Mouse (Mus musculus) adrenal gland, adult 2 months (tissue): Measurements from ENCODE around the gene Cald1. TPM values are rescaled to one million over a fixed set of nuclear protein-coding genes. Genes with fewer than 3 reads are reported as not detected.

Experiments
- DNase-seq: peaks from one replicate; pipeline ENCODE4 v3.0.0; 2021
- polyA plus RNA-seq: library from polyadenylated mRNA; depleted of rRNA; stranded (reverse); fragments of >200 nt; gene quantifications from 2 replicates; pipeline ENCODE4 v1.2.3, GENCODE M21; 2012
- total RNA-seq, 2 experiments: library from RNA; stranded (reverse); gene quantifications; 2 replicates each; pipeline ENCODE4 v1.2.3; 2021

Gene Cald1
- total and polyA plus RNA-seq, 3 experiments, result 5.6 to 89.0 (median 82.4) TPM

DNA sequence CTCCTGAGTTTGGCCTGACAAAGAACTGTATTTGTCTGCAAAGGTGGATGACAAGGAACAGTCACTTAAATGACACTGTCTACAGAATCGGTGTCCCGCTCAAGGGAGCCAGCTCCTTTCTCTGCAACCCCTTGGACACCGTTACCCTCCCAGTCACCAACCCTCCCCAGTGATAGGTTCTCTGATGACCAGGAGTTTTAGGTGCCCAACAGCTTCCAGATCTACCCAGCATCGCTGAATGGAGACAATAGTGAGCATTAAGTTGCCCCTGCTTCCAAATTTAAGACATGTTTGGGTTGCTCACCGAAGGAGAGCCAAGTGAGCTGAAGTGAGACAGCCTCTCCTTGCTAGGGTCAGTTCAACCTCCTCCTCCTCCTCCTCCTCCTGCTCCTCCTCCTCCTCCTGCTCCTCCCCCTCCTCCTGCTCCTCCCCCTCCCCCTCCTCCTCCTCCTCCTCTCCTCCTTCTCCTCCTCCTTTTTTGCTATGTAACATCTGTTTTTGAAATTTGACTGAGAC lies 70.5 kb downstream of the Cald1 start:
- no peak for DNase-seq

DNA sequence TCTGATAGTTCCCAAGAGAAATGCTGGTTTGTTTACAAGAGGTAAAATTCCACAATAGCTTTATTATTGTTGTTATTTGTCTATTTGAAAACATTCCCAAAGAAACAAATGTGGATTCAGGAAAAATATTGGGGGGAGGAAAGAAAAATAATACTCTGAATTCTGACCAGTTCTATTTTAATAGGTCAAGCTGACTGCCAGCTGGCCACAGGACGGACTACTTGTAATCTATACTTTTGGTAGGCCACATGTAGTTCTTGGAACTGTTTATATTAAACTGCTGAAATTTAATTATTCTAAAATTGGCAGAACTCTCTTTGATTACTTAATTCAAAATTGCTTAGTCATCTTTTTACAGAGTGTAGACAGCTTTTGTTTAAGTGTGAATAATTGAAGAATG lies 73.1 kb downstream of the Cald1 start:
- DNase-seq, result no peak

DNA sequence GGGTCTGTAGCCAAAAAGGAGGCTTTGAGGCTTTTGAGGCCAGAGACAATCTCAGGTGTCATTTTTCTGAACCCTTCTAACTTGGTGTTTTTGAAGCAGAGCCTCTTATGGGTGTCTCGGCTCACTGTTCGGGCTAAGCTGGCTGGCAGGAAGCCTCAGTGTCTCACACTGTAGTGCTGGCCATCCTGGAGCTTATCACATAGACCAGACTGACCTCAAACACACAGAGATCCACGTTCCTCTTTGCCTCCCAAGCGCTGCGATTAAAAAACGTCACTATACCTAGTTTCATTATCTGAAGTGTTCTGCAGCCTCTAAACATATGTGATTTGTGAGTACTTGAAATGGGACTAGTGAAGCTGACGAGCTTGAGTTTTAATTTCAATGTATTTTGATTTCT lies 76.1 kb downstream of the Cald1 start:
- no peak for DNase-seq

DNA sequence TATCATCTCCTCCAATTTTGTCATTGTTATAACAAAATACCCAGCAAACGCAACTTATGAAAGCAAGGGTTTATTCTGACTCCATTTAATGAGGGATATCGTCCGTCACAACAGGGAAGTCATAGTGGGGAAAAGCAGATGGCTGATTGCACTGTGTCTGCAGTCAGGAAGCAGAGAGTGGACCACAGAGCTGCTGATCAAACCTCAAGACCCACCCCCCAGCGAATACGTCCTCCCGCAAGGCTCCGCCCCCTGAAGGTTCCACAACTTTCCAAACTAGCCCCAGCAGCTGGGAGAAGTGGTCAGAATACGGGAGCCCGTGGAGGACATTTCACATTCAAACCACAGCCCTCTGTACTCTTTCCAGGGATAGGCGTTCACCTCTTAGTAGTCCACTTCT lies 76.6 kb downstream of the Cald1 start:
- no peak for DNase-seq

GRCm38 (mm10) chr6:34682126-34682525 lies 83.8 kb downstream of the Cald1 start:
- no peak for DNase-seq

DNA sequence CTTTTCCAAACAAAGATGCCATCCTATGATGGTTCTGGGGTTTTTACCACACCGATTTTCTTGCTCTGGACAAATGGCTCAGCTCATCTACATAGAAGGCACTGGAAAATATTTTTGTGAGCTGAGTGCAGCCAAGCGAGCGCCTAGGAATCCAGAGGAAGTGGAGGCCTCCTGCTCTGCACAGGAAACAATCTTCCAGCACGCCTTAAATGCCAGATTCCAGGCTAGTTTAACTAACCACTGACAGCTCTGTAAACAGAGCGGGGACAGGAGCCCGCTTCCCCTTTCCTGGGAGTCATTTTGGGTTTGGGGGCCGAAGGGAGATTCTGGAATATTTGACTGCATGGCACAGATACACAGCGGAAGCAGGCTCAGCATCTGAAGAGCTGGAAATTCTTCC lies 86.6 kb downstream of the Cald1 start:
- DNase-seq, result peak; percentile 15

DNA sequence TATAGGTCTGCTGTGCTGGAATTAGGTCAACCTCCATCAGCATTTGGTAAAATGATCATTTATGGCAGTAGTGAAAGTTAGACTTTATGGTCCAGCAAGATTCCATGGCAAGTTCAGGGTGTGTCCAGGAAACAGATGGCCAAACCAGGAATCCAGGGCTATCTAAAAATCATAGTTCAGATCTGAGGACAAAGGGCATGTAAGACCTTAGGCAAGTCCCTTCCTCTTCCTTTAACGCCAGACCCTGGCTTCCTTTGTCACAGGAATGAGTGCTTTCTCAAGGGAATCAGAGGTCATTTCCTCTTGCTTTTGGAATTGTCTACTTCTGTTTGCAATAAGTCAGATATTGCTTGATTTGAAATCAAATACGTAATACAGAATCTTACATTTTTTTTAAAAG lies 90.7 kb downstream of the Cald1 start:
- peak; percentile 24 for DNase-seq

GRCm38 (mm10) chr6:34691416-34691815 lies 93.1 kb downstream of the Cald1 start:
- DNase-seq, result no peak

DNA sequence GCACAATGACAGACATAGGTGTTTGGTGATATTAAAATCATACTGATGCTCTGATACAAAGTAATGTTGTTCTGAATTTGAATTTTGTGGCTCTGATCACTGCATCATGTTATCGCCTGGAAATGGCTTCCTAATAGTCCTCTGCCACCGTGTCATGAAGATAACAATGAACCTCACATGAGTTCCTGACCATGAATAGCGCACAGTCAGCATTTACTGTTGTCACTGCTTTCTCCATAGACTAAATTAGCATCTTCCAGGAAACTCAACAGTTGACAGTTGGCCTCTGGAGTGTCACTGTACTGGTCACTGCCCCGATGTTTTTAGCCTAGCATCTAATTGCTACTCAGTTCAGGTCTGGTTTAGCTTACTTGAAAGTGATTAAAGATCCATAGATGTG lies 95.8 kb downstream of the Cald1 start:
- DNase-seq, result no peak

GRCm38 (mm10) chr6:34703421-34704120 lies 105.3 kb downstream of the Cald1 start:
- DNase-seq, result no peak

DNA sequence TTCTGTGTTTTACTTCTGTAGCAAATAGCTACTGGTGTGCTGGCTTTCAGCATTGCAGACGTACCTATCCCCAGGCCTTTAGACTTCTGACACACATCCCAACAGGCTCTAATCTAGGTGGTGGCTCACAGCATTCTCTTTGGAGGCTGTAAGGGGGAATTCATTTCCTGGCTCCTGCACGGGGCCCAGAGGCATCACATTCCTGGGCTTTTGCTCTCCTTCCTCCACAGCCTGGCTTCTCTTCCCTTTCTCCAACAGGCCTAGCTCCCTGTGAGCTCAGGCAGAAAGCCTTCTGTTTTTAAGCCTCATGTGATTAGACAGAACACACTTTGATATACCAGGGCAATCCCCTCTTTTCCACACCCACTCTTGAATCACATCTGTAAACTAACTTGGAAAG lies 109.2 kb downstream of the Cald1 start:
- DNase-seq, result no peak

- peak; percentile 70 for DNase-seq
Observed at GRCm38 (mm10) chr6:34708650-34709265, 110.5 kb downstream of the Cald1 start.

DNA sequence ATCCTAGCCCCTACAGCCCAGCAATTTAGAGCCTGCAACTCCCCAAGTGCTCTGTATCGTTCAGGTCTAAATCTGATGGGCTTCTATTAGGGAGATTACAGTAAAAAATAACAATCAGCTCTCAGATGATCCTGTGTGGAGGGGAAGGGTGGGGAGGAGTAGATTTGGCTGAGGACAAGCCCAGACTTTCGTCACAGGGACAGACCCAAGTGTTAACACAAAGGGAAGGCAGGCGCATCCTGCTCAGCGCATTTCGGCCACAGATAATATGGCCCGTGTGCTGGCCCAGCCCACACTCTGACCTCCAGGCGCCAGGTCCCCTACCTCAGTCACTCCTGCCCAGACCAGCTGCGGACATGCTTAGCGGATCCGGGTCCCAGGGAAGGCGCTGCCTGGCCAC lies 111.0 kb downstream of the Cald1 start:
- DNase-seq, result peak; percentile 75

GRCm38 (mm10) chr6:34709946-34710682 lies 111.8 kb downstream of the Cald1 start:
- DNase-seq, result no peak

- no peak for DNase-seq
Observed at GRCm38 (mm10) chr6:34710848-34711247, 112.5 kb downstream of the Cald1 start.

DNA sequence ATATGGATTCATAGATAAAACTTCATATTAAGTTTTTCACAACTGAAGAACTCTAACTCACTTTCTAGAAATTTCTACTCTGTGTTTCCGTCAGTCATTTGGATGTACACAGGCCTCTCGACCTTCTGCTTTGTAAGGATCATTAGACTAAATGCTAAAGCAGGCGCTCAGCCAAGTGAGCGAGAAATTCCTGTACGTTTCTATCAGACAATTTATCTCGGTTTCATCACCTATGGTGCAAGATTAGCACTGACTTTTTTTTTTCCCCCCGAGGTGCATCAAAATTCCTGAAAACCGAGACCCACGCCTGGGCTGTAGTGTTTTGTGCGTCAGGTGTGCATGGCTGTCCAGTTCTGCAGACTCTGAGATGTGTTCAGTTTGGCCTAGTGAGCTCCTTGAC lies 113.3 kb downstream of the Cald1 start:
- no peak for DNase-seq

DNA sequence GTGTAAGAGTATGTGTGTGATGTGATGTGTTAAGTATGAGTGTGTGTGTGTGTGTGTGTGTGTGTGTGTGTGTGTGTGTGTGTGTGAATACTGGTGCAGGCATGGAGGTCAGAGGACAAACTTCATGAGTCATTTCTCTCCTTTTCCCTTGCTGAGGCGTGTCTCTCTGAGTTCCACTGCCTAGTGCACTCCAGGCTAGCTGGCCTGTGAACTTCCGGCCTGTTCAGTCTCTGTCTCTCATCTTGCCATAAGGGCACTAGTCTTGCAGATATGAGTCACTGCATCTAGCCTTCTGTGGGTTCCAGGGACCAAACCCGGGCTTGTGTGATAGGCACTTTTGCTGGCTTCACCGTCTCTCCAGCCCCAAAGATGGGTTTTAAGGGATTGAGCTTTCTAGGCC lies 114.9 kb downstream of the Cald1 start:
- no peak for DNase-seq

- DNase-seq, result no peak
Observed at GRCm38 (mm10) chr6:34713777-34714176, 115.5 kb downstream of the Cald1 start.

GRCm38 (mm10) chr6:34714612-34715011 lies 116.3 kb downstream of the Cald1 start:
- no peak for DNase-seq

DNA sequence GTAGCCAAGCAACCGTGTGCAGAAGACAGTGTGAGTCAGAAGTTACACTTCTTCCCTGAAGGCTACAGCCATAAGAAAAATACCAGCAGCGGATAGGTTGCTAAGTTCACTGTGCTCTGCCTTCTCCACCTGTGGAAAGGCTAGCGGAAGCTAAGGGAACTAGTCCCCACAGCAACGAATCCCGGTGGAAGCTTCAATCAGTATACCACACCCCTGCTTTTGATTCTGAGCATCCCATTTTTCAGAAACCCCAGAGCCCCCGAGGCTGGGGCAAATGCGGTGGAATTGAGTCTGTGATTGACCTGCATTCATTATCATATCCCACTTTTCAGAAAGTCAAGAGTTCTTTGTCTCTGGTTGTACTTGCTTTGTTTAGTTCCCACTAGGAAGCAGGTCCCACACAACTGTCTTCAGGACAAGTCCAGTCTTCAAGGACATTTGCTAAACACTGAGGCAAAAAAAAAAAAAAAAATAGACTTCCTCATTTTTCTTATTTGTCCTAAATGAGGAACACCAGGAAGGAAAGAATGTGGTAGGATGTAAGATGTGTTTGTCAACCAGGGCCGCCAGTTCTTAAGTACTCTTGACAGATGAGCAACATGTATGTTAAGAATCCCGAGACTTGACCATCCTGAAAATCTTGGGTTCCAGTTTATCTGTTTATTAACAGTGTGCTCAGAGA lies 118.0 kb downstream of the Cald1 start:
- no peak for DNase-seq

DNA sequence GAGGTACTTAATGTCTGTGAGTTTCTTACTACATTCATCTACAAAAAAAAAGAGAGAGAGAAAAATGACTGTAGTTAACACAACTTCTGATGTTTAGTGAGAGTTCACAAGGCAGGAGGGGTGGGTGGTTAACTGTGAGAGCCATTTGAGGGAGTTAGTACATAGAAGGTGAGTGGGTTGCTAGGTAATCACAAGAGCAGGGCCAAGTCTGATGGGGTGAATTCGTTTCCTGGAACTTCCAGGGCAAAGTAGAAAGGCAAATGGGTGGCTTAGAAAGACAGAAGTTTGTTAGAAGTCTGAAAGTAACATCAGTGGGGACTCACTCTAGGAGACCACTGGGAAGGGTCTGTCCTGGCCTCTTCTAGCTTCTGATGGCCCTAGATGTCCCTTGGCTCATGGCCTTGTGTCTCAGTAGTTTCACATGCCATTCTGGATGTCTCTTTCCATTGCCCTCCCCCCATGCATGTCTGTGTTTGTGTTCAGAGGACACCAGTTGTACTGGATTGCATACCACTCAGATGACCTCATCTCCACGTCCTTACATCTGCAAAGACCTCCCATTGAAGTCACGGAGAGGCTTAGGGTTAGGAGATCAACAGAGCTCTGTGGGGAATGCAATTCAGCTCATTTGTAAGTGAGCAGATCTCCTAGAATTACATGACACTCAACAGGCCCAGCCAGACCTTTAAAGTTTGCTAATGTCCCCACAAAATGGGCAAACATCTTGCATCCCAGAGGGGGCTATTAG lies 118.8 kb downstream of the Cald1 start:
- DNase-seq, result no peak

GRCm38 (mm10) chr6:34717651-34718050 lies 119.4 kb downstream of the Cald1 start:
- no peak for DNase-seq
